Mouse (Mus musculus) T-helper 1 cell (primary cell): Measurements from ENCODE around the gene Lrch1.

ENCODE experiments used
- in situ Hi-C: fragments of 300-600 bp; cut with MboI, MseI; formaldehyde crosslinking; loops from one replicate; pipeline ENCODE4 v1.15.1; 2025; ENCODE audit warnings: high pct_unique_total_duplicates

Lrch1 gene

GRCm38 (mm10) chr14:74924031-74924430 is 23.6 kb downstream of the Lrch1 start:
- in situ Hi-C loops: no loop called here

GRCm38 (mm10) chr14:74922039-74922736 is 25.5 kb downstream of the Lrch1 start:
- in situ Hi-C loops: no loop called here

DNA sequence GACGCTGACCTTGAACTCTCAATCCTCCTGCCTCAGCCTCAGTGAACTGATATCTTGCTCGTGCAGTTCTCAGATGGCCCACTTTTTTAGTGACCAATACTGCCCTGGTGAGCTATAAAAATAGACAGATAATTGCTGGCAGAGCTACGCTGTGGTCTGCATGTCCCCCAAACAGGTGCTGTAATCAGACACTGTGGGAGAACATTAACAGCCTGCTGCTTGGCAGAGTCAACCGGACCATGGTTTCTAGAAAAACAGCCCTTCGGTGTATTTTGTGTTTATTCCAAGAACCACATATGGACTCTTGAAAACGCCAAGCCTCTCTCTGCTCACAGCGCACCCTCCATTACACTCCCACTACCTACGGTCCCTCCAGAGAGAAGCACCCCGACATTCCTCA is 26.2 kb downstream of the Lrch1 start:
- in situ Hi-C loops: no loop called here

DNA sequence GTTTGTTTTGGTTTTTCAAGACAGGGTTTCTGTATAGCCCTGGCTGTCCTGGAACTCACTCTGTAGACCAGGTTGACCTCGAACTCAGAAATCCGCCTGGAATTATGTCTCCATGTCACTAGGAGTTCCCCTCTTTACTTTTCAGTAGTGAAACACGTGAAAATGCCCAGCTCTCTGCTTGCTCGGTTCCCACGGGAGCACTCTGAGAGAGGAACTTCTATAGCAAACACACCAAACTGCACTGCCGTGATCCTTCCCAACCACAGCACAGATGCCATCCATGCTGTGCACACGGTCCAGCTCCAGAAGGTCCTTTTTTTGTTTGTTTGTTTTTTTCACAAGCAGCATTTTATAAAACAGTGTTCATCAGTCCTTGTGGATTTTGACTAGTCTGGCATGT is 28.5 kb downstream of the Lrch1 start:
- in situ Hi-C loops: no loop called here

DNA sequence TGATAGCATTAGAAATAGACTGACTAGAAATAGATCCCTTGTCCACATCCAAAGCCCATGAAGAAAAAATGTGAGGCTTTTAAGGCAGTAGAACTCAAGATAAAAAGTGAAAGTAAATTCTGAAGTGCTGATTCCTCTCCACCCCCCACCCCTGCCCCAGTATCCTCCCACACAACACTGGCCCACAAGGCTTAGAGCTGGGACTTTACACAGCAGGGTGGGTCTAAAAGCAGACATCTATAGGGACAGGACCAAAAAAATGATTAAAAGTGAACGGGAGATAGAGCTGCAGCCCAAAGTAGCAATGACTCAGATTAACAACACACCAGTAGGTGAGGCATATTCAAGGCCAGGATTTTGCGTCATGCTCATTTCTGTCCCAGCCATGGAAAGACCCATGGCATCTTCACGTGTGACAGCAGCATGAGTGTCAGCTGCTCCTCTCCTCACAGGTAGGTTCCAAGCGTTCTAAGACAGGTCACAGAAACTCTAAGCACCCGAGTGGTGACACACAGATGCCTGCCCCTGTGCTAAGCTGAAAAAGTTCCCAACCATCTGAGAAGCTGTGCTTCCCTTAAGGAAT is 29.1 kb downstream of the Lrch1 start:
- in situ Hi-C loops: no loop called here

GRCm38 (mm10) chr14:74917504-74918124 is 30.1 kb downstream of the Lrch1 start:
- in situ Hi-C loops: no loop called here

DNA sequence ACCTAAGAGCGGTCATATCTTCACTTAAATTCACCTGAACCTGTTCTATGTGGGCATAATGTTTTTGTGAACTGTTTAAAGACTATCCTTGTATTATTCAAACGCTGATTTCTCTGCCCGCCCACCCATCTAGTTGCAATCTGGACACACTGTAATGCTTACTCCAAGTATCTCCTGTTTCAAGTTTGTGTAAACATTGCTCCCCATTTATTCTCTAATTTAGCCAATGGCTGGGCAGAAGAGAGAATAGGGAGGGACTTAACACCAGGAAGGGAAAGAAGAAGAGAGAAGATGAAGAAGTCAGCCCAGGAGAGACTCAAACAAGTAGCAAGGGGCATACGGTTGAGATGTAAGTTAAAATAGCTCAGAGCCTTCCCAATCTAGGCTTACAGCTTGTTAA is 31.0 kb downstream of the Lrch1 start:
- in situ Hi-C loops: no loop called here

GRCm38 (mm10) chr14:74916075-74916474 is 31.6 kb downstream of the Lrch1 start:
- in situ Hi-C loops: no loop called here

GRCm38 (mm10) chr14:74915658-74916057 is 32.0 kb downstream of the Lrch1 start:
- in situ Hi-C loops: no loop called here

- in situ Hi-C loops: no loop called here
These were observed 32.7 kb downstream of the Lrch1 start for GRCm38 (mm10) chr14:74915025-74915424.

- in situ Hi-C loops: no loop called here
These were observed 34.1 kb downstream of the Lrch1 start for GRCm38 (mm10) chr14:74913381-74914230.

DNA sequence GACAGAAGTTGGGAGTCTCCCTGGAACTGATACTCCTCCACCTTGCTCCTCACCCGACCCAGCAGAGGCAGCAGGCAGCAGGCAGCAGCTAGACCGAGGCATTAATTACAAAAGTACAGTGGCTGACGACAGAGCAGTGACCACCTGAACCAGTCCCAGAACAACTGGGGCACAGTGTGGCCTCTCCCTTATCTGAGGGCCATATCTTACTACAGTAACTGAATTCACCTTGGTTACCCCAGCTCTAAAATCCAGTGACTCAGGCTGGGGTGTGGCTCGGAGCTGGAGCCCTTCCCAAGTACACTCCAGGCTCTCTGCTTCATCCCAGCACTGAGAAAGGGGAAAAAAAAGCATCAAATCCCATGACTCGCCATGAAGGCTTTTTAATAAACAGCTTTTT is 37.3 kb downstream of the Lrch1 start:
- in situ Hi-C loops: no loop called here

DNA sequence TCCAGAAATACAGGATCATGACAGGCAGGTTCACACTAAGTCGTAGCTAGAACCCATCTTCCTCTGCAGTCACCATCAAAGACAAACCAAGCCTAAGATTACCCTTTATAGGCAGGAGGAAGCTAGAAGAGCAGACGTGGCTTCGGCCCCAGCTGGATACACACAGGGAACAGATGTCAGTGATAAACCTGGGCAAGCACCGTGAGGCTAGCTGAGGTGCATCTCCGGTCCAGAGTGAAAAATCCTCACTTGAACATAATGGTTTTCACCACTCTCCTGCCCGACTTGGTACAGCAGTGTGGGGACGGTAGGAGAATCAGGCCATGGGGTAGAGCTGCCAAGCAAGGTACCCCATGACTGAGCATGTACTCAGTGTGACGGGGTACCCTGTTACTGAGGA is 38.7 kb downstream of the Lrch1 start:
- in situ Hi-C loops: no loop called here

DNA sequence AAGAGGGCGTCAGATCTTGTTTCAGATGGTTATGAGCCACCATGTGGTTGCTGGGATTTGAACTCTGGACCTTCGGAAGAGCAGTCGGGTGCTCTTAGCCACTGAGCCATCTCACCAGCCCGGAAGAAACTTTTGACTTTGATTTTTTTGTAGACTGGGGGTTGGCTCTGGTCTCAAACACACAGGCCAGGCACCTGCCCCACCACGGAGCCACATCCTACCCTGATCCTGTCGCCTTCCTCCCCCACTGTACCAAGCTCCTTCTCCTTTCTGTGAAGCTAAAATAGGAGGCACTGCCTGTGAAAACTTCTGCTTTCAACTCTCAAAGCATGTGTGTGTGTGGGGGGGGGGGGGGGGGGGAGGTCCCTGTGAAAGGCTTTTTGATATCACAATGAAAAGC is 39.4 kb downstream of the Lrch1 start:
- in situ Hi-C loops: no loop called here

- in situ Hi-C loops: no loop called here
These were observed 40.0 kb downstream of the Lrch1 start for GRCm38 (mm10) chr14:74907706-74908105.

DNA sequence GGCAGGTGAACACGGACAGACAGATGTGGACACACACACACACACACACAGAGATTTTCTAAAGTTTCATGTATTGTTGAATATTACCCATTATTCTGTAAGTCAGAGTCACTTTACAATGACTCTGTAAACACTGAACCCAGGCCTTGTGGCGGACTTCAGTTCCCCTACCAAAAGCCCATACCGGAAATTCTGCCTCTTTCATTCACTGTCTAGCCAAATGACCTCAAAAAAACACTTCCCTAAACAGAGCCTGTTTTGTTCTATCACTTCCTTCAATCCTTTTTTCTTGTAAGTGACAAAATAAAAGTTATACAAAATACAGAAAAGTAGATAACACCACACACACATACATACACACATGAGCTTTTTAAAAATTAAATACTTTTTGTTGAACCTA is 41.7 kb downstream of the Lrch1 start:
- in situ Hi-C loops: no loop called here

- in situ Hi-C loops: no loop called here
These were observed 43.2 kb downstream of the Lrch1 start for GRCm38 (mm10) chr14:74904442-74904841.

- in situ Hi-C loops: no loop called here
These were observed 44.6 kb downstream of the Lrch1 start for GRCm38 (mm10) chr14:74903047-74903446.

- in situ Hi-C loops: no loop called here
These were observed 46.8 kb downstream of the Lrch1 start for GRCm38 (mm10) chr14:74900705-74901369.

- in situ Hi-C loops: loop anchor here (25.0 kb wide), 1 partner anchor 287 kb away; no protein-coding TSS in a partner anchor
These were observed 47.5 kb downstream of the Lrch1 start for GRCm38 (mm10) chr14:74899953-74900704.

DNA sequence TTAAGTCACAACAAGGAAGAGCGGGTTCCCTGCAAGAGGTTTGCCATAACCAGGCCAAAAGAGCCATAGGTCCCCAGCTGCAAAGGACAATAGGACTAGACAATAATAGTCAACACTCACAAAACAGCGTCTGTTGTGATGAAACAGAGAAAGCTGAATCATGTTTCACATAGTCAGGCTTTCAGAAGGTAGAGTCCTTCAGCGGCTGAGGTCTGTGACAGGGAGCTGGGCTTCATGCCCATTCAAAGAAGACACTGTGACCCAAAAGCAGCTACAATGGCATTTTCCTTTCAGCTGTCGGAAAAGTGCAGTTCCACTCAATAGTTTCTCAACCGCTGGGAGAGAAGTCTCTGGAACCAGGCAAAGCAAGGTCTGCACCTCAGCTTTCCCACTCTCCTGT is 48.7 kb downstream of the Lrch1 start:
- in situ Hi-C loops: loop anchor here (25.0 kb wide), 1 partner anchor 288 kb away; no protein-coding TSS in a partner anchor
